Mouse (Mus musculus) urinary bladder, adult 18-20 months (tissue): ENCODE measurements at regions not wholly inside any gene's neighbourhood (a gene's known extent, or its start where the extent isn't known, plus 50 kb on each side); places are given as distances from the start of the nearest gene placed in this dataset.

Source experiments
- DNase-seq, 2 experiments: peaks; one replicate each; pipeline ENCODE4 v3.0.0; 2022; ENCODE audit warnings: low spot score in 2 of 2, mixed read lengths in 2 of 2

- no peak for DNase-seq
These were observed 72.0 kb upstream of the Col5a2 start for GRCm38 (mm10) chr1:45575131-45575530.

- no peak for DNase-seq
These were observed 77.4 kb upstream of the Col5a2 start for GRCm38 (mm10) chr1:45580466-45580865.

- no peak for DNase-seq
These were observed 84.4 kb upstream of the Col5a2 start for GRCm38 (mm10) chr1:45587351-45588025.

GRCm38 (mm10) chr1:45597316-45597715, 94.2 kb upstream of the Col5a2 start:
- no peak for DNase-seq

- no peak for DNase-seq
These were observed 96.3 kb upstream of the Col5a2 start for GRCm38 (mm10) chr1:45599421-45599820.

GRCm38 (mm10) chr1:45600011-45600410, 96.9 kb upstream of the Col5a2 start:
- DNase-seq: no peak

GRCm38 (mm10) chr1:45605571-45605970, 102.5 kb upstream of the Col5a2 start:
- no peak for DNase-seq

GRCm38 (mm10) chr1:45608316-45608715, 105.2 kb upstream of the Col5a2 start:
- DNase-seq: no peak

GRCm38 (mm10) chr1:45619008-45619407, 115.9 kb upstream of the Col5a2 start:
- DNase-seq: no peak

- DNase-seq: no peak
These were observed 122.8 kb upstream of the Col5a2 start for GRCm38 (mm10) chr1:45625921-45626320.

GRCm38 (mm10) chr1:45626733-45627132, 123.7 kb upstream of the Col5a2 start:
- DNase-seq: no peak

GRCm38 (mm10) chr1:45627840-45628239, 124.8 kb upstream of the Col5a2 start:
- peak; percentile 3 to 39 for DNase-seq

- no peak for DNase-seq
These were observed 144.2 kb upstream of the Col5a2 start for GRCm38 (mm10) chr1:45647301-45647700.

GRCm38 (mm10) chr1:45653248-45653647, 141.7 kb upstream of the Wdr75 start:
- DNase-seq: no peak

- no peak for DNase-seq
These were observed 131.0 kb upstream of the Wdr75 start for GRCm38 (mm10) chr1:45663882-45664520.

GRCm38 (mm10) chr1:45672443-45673156, 122.4 kb upstream of the Wdr75 start:
- DNase-seq: peak; percentile 43 to 85

- DNase-seq: peak in 1 of 2 experiments; percentile 42
These were observed 119.1 kb upstream of the Wdr75 start for GRCm38 (mm10) chr1:45675771-45676439.

GRCm38 (mm10) chr1:45679964-45680709, 114.8 kb upstream of the Wdr75 start:
- DNase-seq: no peak

- DNase-seq: no peak
These were observed 94.1 kb upstream of the Wdr75 start for GRCm38 (mm10) chr1:45700893-45701292.

- DNase-seq: no peak
These were observed 93.5 kb upstream of the Wdr75 start for GRCm38 (mm10) chr1:45701516-45701915.

- DNase-seq: no peak
These were observed 71.6 kb upstream of the Wdr75 start for GRCm38 (mm10) chr1:45723369-45723768.

GRCm38 (mm10) chr1:45732958-45733357, 62.0 kb upstream of the Wdr75 start:
- DNase-seq: no peak
